Mouse (Mus musculus) adrenal gland, postnatal 36 days (tissue): Measurements from ENCODE around the gene Srxn1. TPM values are rescaled to one million over a fixed set of nuclear protein-coding genes. Genes with fewer than 3 reads are reported as not detected.
A peak's percentile ranks its signal among the peaks of the same experiment; 100 is the strongest.

Experiments used
- DNase-seq, 2 experiments: peaks; one replicate each; pipeline ENCODE4 v3.0.0; 2021; ENCODE audit warnings: mixed read lengths in 1 of 2
- total RNA-seq, 2 experiments: library from RNA; stranded (reverse); gene quantifications; 2 replicates each; pipeline ENCODE4 v1.2.3; 2021

The Srxn1 gene
- total RNA-seq, 2 experiments from 2014 or later: 264 to 540 TPM

GRCm38 (mm10) chr2:152119228-152119865 lies 14.0 kb downstream of the Srxn1 start:
- DNase-seq: no peak

- DNase-seq: no peak
Observed at GRCm38 (mm10) chr2:152122896-152123295, 17.6 kb downstream of the Srxn1 start.

- DNase-seq: no peak
Observed at GRCm38 (mm10) chr2:152128597-152128996, 23.3 kb downstream of the Srxn1 start.

- no peak for DNase-seq
Observed at GRCm38 (mm10) chr2:152129778-152130177, 24.5 kb downstream of the Srxn1 start.

GRCm38 (mm10) chr2:152132016-152132415 lies 26.7 kb downstream of the Srxn1 start:
- no peak for DNase-seq

GRCm38 (mm10) chr2:152132691-152133090 lies 27.4 kb downstream of the Srxn1 start:
- no peak for DNase-seq

- no peak for DNase-seq
Observed at GRCm38 (mm10) chr2:152139191-152139987, 34.1 kb downstream of the Srxn1 start.

GRCm38 (mm10) chr2:152140941-152141340 lies 35.6 kb downstream of the Srxn1 start:
- DNase-seq: no peak

- no peak for DNase-seq
Observed at GRCm38 (mm10) chr2:152141491-152141890, 36.2 kb downstream of the Srxn1 start.

GRCm38 (mm10) chr2:152142046-152142445 lies 36.7 kb downstream of the Srxn1 start:
- peak; percentile 62 to 70 for DNase-seq

GRCm38 (mm10) chr2:152142571-152142970 lies 37.3 kb downstream of the Srxn1 start:
- DNase-seq: no peak

GRCm38 (mm10) chr2:152143279-152144157 lies 38.2 kb downstream of the Srxn1 start, which contains the start of gene Tcf15:
TSS of gene Tcf15 (plus strand) at chr2:152143561.
- peak; percentile 82 to 83 for DNase-seq

- DNase-seq: no peak
Observed at GRCm38 (mm10) chr2:152144158-152144450, 38.8 kb downstream of the Srxn1 start.

- no peak for DNase-seq
Observed at GRCm38 (mm10) chr2:152144501-152144900, 39.2 kb downstream of the Srxn1 start.

- no peak for DNase-seq
Observed at GRCm38 (mm10) chr2:152145711-152146110, 40.4 kb downstream of the Srxn1 start.

- DNase-seq: no peak
Observed at GRCm38 (mm10) chr2:152147079-152147478, 41.8 kb downstream of the Srxn1 start.

- no peak for DNase-seq
Observed at GRCm38 (mm10) chr2:152148675-152149074, 43.4 kb downstream of the Srxn1 start.

GRCm38 (mm10) chr2:152149891-152150290 lies 44.6 kb downstream of the Srxn1 start:
- no peak for DNase-seq

GRCm38 (mm10) chr2:152150373-152150772 lies 45.1 kb downstream of the Srxn1 start:
- DNase-seq: peak; percentile 28 to 40

- no peak for DNase-seq
Observed at GRCm38 (mm10) chr2:152153361-152153760, 48.0 kb downstream of the Srxn1 start.

- DNase-seq: peak; percentile 59 to 76
Observed at GRCm38 (mm10) chr2:152155414-152156208, 50.3 kb downstream of the Srxn1 start.

- DNase-seq: no peak
Observed at GRCm38 (mm10) chr2:152156471-152156870, 51.2 kb downstream of the Srxn1 start.
